Mouse (Mus musculus) mouse trophoblast stem cell (cell line): ENCODE data around the gene Zfp119b.

Source experiments
- in situ Hi-C, 2 experiments: fragments of 300-500 bp; cut with MseI, MboI; formaldehyde crosslinking; loops; 2 replicates in 1 of 2; 3 replicates in 1 of 2; pipeline ENCODE4 v1.15.1; 2025

Gene Zfp119b

DNA sequence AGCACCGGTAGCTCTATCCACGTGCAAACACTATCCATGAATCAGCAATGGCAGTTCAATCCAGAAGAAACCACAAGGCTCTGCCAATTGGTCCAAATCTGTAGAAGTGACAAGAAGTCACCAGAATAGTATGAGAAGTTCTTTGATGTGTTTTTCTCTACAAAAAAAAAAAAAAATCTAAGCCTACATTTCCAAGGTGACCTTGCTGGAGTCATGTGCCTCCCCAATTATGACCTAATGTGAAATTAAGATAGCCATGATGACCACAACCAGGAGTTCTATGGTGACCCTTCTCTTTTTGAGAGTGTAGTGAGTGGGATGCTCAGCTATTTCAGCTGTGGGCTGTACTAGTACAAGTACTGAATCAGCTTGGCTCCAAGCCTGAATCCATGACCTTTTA lies at the start of gene Zfp119b:
Gene Zfp119b, minus strand, starts transcription at position 101 of the 400 bp plus-strand sequence.
- in situ Hi-C loops: no loop called here

DNA sequence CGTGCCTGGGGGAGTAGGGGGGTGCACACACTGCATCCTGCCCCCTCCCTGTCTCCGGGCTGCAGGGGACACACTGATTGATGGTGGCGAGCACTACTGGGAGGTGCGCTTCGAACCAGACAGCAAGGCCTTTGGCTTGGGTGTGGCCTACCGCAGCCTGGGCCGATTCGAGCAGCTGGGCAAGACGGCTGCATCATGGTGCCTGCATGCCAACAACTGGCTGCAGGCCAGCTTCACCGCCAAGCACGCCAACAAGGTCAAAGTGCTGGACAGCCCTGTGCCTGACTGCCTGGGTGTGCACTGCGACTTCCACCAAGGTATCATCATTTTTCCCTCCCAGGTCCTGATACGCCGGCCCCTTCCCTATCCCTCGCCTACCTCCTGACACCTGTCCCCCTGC lies 46.7 kb upstream of the Zfp119b start:
- in situ Hi-C loops: no loop called here

DNA sequence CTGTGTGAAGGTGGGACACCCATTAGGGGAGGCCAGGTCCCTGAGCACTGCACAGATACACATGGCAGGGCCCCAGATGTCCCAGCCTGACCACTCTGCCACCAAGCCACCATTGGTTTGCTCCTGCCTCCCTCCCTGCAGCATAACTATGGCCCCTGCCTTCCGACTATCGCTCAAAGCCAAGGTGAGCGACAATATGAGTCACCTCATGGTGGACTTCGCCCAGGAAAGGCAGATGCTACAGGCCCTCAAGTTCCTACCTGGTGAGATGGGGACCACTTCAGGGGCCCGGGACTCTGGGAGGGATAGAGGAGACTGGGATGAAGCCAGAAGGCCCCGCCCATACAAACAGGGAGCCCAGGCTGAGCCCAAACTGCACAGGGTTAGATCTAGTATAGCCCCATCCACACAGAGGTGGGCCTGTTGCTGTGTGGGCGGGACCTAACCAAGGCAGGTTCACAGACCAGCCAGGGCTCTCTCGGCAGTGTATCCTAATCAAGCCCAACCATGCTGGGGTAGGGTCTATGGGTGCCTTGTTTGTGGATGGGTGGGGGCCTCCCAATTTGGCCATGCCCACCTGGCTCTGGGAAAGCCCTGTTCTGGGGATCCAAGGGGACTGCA lies 41.1 kb upstream of the Zfp119b start:
- in situ Hi-C loops: no loop called here

DNA sequence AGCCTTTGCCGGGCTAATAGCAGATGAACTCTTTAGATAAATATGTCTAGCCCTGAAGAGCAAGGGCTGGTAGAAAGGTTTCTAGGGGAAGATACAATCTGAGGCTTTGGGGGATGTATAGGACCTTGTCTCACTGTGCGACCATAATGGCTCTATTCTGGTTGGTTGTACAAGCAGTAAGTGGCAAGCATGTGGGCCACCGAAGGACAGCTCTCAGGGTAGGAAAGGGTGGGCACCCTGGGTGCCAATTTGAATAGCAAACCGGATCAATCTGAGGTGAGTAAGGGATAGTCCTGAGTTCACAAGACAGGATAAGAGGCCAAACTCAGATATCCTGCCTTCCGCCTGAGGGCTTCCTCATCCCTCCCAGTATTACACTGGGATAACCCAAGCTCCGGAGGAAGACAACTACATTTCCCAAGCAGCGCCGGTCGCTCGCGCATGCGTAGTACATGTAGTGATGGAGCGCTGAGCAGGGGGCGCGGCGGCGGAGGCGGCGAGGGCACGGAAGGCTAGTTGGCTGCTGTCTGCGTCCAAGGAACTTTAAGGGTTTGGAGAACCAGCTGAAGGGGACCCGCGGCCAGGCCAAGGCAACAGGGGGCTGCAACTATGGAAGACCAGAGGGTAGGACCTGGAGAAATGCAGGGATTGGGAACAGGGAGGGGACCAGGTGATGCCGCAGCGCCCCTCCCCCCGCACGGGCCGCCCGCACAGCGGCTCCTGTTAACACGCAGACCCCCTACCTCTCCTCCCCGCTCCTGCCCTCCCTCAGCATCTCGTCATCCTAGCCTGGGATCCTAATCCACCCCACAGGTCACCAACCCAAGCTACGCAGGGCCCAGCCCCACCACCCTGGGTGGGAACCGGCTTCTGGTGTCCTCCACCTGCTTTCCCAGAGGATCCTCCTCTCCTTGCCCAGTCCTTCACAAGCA lies 37.0 kb upstream of the Zfp119b start, which contains the start of gene Fsd1:
Gene Fsd1, plus strand, starts transcription at position 480 of the 932 bp plus-strand sequence.
- in situ Hi-C loops: no loop called here

DNA sequence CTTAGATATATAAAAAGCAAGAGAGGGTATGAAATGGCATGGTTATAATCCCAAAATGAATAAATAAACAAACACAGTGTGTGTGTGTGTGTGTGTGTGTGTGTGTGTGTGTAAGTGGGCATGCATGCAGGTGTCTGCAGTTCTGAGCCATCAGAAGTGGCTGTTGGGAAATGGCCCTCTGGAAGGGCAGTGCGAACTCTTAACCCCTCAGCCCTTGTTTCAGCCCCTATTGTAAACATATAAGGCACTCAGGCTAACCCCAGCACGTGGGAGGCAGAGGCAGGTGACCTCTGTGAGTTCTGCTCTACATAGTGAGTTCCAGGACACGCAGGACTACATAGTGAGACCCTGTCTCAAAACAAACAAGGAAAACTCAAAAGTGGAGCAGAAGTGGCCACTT lies 28.0 kb upstream of the Zfp119b start:
- in situ Hi-C loops: no loop called here

DNA sequence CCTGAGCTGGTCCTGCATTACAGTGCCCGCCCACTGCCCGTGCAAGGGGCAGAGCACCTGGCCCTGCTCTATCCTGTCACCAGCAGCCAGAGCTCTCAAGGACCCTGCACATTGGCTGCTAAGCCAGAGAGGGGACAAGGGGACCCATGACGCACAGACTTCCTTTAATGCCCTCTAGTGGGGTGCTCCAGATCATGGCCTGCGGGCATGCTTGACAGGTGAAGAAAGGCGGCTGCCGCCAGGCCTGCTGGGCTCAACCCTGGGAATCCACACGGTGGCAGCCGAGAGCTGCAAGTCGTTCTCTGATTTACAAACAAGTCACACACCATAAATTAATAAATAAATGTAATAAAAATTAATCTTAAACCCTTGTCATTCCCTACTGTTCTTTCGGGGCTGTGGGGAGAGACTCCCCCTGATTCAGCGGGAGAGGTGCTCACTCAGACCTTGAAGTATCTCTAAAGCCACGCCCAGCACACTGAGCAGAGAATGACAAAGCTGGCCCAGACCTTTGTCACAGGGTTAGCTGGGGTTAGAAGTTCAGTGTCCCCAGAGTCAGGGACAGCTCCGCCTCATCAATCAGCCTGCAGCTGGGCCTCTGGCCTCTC lies 27.1 kb upstream of the Zfp119b start:
- in situ Hi-C loops: no loop called here

DNA sequence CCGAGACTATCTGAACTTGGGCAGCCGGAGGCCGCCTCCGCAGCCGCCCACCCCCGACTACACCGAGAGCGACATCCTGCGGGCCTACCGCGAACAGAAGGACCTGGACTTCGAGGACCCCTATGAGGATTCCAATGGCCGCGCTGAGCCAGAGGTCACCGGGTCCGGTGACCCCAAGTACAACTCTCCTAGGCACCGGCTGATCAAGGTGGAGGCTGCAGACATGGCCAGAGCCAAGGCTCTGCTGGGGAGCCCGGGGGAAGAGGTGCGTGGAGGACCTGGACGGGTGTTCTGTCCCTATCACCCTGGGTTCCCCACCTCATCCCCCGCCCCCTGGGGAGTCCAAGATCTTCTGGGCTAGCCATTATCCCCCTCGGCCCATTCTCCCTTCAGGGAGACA lies 22.2 kb upstream of the Zfp119b start:
- in situ Hi-C loops: loop anchor here in 1 of 2 experiments (5.0 kb wide), 1 partner anchor 46 kb away; no protein-coding TSS in a partner anchor

DNA sequence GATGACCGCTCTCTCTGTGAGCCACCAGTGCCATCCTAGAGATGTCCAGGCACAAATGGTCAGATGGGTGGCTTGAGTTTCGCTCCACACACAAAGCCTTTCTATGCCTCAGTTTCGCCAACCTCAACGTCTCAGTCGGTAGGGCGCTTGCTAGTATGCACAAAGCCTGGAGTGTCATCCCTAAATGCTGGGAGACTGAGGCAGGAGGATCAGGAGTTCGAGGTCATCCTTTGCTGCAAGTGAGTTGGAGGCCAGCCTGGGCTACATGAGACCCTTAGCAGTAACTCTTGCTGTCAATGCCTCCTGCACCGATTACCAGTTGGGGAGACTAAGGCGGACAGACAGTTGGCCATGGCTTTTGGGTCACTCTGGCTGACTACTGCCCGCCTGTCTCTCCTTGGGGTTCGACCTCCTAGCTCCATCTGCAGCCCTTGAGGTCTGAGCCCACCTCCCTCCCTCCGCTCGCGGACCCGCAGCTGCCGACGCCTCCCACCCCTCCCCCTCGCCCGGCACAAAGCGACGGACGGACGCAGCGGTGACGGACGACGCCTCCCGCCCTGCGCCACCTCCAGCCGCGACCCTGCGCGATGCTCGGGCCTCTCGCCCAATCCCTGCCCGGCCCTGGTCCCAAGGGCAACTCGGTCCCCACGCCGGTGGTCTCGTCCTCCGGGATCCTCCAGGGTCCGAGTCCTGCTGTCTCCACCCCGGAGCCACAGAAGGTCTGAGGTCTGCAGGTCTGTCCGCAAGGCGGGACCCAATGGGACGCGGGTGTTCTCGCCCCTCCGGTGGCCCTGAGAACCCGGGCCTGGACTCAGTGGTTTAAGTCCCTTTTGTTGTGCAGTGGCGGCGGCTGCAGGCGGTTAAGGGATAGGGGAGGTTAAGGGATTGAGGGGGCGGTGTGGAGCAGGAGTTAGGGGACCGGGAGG lies 20.9 kb upstream of the Zfp119b start, which contains the start of gene Shd:
Gene Shd, plus strand, starts transcription at position 502 of the 926 bp plus-strand sequence.
- in situ Hi-C loops: loop anchor here (5.0 to 10.0 kb wide), 2 partner anchors 45 to 47 kb away; no protein-coding TSS in a partner anchor

DNA sequence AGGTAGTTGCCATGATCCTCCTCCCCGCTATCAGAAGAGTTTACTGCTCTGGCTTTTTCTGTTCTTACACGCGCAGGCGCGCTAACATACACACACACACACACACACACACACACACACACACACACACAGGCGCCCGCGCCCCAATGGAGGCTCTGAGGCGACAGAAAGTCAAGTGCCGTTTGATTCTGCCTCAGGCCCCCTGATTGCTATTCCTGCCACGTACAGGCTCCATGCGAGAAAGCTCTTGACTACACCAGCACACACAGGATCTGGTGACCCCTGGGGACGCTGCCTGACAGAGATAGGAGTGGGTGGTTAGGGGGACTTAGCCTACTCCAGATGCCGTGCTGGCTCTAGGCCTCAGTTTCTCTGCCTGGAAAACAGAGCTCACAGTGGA lies 20.3 kb upstream of the Zfp119b start:
- in situ Hi-C loops: loop anchor here in 1 of 2 experiments (10.0 kb wide), 1 partner anchor 45 kb away; no protein-coding TSS in a partner anchor

DNA sequence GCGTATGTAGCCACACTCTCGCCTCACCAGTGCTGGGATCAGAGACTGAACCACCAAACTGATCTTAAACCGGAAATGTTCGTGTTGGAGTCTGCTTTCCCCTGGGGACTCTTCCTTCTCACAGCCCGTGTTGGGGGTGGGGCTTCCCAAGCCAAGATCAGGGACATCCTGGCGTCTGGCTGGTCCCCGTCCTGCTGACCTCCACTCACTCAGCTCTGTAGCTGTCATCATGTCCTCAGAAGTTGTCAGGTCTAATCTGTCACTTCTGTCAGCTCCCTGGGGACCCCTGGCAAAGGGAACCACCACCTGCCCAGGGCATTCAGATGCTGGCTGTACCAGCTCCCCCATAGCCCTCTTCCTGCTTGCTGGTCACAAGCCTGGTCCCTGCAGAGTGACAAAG lies 18.9 kb upstream of the Zfp119b start:
- in situ Hi-C loops: loop anchor here in 1 of 2 experiments (10.0 kb wide), 1 partner anchor 47 kb away; no protein-coding TSS in a partner anchor

DNA sequence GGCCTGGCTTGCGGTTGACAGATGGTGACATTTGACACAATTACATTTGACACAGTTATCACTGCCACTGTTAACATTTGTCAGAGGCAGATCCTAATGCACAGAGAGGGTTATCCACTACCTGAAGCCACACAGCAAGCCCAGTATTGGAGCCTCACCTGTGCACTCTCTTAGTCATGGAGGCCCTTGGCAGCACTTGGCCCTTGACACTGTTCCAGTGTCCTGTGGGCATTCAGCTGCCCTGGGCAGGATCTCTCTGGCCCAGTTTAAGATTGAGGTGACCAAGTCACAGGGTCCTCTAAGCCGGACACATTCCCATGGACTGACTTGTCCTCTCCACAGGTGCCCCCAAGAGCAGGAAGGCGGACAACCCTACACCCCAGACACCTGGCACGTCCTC lies 17.9 kb upstream of the Zfp119b start:
- in situ Hi-C loops: loop anchor here in 1 of 2 experiments (10.0 kb wide), 1 partner anchor 48 kb away; no protein-coding TSS in a partner anchor

DNA sequence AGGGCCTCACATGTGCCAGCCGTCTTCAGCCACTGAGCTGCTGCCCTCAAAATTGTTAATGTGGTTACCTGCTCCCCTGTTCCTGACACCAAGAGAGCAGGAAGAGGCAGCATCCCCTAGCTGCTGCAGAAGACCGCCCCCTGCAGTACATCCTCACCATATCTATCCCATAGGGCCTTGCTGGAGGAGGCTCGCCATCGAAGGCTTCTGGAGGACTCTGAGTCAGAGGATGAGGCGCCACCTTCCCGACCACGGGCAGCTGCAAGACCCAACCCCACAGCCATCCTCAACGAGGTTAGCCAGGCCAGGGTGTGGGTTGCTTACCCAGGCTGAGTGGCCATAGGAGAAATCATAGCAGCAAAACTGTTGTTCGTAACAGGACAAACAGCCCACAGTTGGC lies 15.7 kb upstream of the Zfp119b start:
- in situ Hi-C loops: loop anchor here in 1 of 2 experiments (10.0 kb wide), 1 partner anchor 50 kb away; no protein-coding TSS in a partner anchor

DNA sequence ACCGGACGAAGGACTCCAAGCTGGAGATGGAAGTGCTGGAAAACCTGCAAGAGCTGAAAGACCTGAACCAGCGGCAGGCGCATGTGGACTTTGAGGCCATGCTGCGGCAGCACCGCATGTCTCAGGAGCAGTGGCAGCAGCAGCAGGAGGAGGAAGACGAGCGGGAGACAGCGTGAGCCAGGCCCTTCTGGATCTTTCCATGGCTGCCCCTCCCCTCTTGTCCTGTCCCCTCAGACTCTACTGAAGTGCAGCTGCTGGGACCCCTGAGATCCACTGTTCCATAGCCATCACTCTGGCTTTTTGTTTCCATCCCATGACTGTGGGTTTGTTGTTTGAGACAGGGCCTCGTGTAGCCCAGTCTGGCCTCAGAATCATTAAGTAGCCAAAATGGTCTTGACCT lies 15.2 kb upstream of the Zfp119b start:
- in situ Hi-C loops: loop anchor here in 1 of 2 experiments (10.0 kb wide), 1 partner anchor 50 kb away; no protein-coding TSS in a partner anchor

DNA sequence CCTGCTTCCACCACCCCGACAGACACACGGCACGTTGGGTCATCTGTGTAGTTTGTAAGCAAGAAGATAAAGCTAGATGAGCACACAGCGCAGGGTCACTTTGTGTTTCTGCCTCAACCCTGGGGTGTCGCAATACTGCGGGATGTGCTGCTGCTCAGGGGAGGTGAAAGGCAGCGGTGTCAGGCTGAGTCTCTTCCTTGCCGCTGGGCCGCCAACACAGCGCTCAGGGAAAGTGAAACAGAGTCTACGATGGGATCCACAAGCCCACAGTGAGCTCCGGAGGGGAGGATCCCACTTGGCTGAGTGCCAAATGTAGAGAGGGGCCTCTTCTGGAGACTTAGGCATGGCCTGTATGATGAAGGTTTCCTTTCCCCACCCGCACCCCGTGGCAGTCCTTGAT lies 13.9 kb upstream of the Zfp119b start:
- in situ Hi-C loops: loop anchor here in 1 of 2 experiments (10.0 kb wide), 1 partner anchor 52 kb away; no protein-coding TSS in a partner anchor

DNA sequence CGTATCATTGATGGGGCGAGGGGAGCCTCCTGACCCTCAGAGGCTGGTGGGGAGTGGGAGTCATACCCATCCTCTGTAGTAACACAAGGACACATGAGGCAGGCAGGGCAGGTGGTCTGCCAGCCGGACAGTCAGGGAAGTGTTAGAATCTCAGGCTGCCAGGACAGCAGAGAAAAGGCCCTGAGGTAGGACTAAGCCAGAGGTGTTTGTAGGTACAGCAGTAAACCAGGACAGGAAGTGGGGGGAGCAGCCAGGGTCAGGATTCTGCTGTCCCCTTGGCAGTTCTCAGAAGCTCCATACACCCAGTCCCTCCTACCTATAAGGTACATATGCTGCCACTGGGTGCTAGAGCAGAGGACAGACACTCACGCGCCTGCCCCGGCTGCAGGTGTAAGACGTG lies 12.3 kb upstream of the Zfp119b start:
- in situ Hi-C loops: loop anchor here in 1 of 2 experiments (10.0 kb wide), 1 partner anchor 53 kb away; no protein-coding TSS in a partner anchor

DNA sequence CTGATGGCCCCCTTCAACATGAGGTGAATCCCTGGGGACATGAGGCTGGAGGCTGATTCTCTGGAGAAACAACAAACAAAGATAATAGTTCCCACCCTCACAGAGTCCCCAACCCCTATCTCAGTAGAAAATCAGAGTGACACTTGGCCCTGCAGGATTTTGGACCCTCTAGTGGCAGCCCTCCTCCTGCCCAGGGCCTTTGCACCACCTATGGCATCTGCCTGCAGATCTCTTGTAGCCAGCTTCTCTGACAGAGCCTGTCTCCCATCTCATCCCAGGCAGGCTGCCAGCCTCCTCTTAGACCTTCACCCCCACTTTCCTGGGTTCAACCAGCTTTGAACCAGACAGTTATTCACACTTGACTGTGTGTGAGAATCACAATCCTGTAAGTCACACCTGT lies 11.5 kb upstream of the Zfp119b start:
- in situ Hi-C loops: loop anchor here in 1 of 2 experiments (10.0 kb wide), 1 partner anchor 54 kb away; no protein-coding TSS in a partner anchor

DNA sequence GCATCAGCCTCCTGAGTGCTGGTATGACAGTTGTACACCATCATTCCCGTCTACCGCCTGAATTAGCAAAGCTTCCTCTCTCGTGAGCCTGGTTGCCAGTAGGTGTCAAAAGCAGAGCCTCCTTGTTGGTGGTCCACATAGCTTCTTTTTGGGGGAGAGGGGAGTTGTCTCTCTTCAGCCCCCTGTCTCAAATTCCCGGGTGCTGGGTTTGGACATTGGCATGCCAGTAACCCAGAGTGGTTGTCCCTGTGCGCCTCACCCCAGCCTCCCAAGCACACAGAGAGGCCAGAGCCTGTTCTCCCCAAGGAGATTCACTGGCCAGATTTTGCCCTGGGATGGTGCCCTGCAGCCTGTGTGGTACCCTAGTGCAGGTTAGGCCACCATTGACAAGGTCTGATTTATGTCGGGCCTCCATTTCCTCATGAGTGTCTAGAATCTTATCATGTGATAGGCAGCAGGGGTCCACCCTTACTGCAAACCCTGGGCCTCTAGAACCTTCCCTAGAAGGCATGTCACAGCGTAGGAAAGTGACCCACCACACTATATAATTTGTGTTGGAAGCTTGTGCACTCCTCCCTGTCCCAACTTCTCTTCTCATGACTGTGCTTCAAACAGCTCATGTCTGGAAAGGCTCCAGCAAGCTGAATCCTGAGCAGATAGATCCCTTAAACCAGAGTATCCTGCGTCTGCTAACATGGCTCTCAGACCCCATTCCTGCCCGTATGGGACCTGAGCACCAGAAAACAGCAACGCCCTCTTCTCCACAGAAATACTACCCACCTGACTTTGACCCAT lies 10.8 kb upstream of the Zfp119b start:
- in situ Hi-C loops: loop anchor here in 1 of 2 experiments (10.0 kb wide), 1 partner anchor 55 kb away; no protein-coding TSS in a partner anchor

DNA sequence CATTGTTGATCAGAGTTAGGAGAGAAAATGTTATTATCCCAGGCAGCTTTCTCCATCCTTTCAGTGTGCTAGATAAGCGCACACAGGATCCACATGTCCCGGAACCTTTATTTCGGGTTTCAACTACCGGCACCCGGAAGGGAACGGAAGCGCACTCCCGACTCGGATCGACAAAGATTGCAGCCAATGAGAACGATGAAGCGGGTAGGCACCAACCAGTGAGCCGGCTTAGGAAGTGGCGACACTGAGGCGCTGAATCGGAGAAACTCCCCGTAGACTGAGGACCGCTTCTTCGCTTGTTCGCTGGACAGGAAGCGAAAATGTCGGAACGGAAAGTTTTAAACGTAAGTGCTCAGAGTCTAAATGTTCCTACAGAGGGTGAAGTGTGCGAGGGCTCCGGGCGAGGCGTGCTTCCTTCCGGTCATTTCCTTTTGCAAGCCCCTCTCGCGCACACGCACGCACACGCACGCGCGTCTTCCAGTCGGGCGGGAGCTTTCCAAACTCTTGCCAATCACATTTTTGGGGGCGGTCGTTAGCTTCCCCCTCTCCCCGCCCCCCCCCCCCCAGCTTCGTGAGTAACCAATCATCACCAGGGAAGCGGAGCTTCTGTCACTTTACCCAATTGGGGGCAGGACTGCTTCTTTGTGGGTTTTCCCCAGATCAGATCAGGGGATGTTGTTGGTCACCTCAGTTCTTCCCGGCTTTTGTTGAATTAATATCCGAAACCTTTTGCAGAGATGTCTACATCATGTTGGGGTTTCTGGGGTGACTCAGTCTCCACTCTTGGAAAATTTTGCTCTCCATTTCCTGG lies 9.8 kb upstream of the Zfp119b start, which contains the start of gene Yju2:
Gene Yju2, plus strand, starts transcription at position 182 of the 811 bp plus-strand sequence.
- in situ Hi-C loops: no loop called here

DNA sequence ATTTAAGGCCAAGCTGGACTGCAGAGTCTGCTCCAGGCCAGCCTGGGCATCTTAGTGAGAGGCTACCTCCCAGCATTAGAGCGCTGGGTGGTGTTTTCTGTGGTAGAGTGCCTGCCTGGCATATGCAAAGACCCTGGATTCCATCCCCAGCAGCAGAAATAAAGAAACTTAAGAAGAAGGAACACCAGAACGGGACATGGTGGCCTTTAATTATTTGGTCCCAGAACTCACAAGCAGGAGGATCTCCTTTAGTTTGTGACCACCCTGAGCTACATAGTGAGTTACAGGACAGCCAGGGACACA lies 9.2 kb upstream of the Zfp119b start:
- in situ Hi-C loops: no loop called here
